Mouse (Mus musculus) lung, embryonic 15.5 days (tissue): ENCODE results near the gene Ralgps2. TPM values are rescaled to one million over a fixed set of nuclear protein-coding genes. Genes with fewer than 3 reads are reported as not detected.

Experiments
- ATAC-seq: fragments of 200-750 bp; cut with Nextera tagmentation; 2 replicates; pipeline ENCODE4 v1.8.0; 2017; ENCODE audit warnings: moderate number of reproducible peaks, borderline replicate concordance; ENCODE audit not compliant: low FRiP score, low TSS enrichment; ENCODE audit errors: extremely low read depth
- H3K27ac ChIP-seq: fragments of 300-500 bp; sonication (generic); 2 replicates; pipeline ENCODE4 v1.5.1; 2015; ENCODE audit warnings: moderate library complexity, mild to moderate bottlenecking, inconsistent platforms
- H3K27me3 ChIP-seq: fragments of 300-500 bp; sonication (generic); 2 replicates; pipeline ENCODE4 v1.6.1; 2015; ENCODE audit warnings: inconsistent platforms
- H3K36me3 ChIP-seq: fragments of 300-500 bp; sonication (generic); 2 replicates; pipeline ENCODE4 v1.6.1; 2015; ENCODE audit warnings: inconsistent platforms
- H3K4me1 ChIP-seq: fragments of 300-500 bp; sonication (generic); 2 replicates; pipeline ENCODE4 v1.6.1; 2015; ENCODE audit warnings: inconsistent platforms
- H3K4me2 ChIP-seq: fragments of 300-500 bp; sonication (generic); 2 replicates; pipeline ENCODE4 v1.6.1; 2015; ENCODE audit warnings: inconsistent platforms, mild to moderate bottlenecking, moderate library complexity
- H3K4me3 ChIP-seq: fragments of 300-500 bp; sonication (generic); 2 replicates; pipeline ENCODE4 v1.5.1; 2015; ENCODE audit warnings: mild to moderate bottlenecking, inconsistent platforms
- H3K9ac ChIP-seq: fragments of 300-500 bp; sonication (generic); 2 replicates; pipeline ENCODE4 v1.6.1; 2015; ENCODE audit warnings: inconsistent platforms
- H3K9me3 ChIP-seq: fragments of 300-500 bp; sonication (generic); 2 replicates; pipeline ENCODE4 v1.6.1; 2016; ENCODE audit warnings: inconsistent platforms
- WGBS: fragments of 180-500 bp; shearing (Covaris S2); methylation state at CpG from one replicate; pipeline ENCODE4 v1.1.7; 2015; 5-methylcytosine and 5-hydroxymethylcytosine counted together
- polyA plus RNA-seq: library from polyadenylated mRNA; unstranded; fragments of >200 nt; fragmentation: Nextera tagmentation; extraction: Ambion mirVana; gene quantifications from 2 replicates; pipeline ENCODE4 v1.2.1, GENCODE M21; 2015

Ralgps2 gene
- polyA plus RNA-seq, 1 experiment from 2014 or later, result 83.0 TPM

GRCm38 (mm10) chr1:156921290-156921994 lies 18.0 kb downstream of the Ralgps2 start:
- Histone ChIP-seq H3K4me2 (no peak overlapping the region), H3K4me1 (peaks cover 21% of the 10 kb centered on the region), H3K27me3 (no peaks in the 10 kb centered on the region), H3K9ac (no peak overlapping the region), H3K4me3 (no peak overlapping the region), H3K9me3 (no peaks in the 10 kb centered on the region), H3K36me3 (no peaks in the 10 kb centered on the region), H3K27ac (no peak overlapping the region)
- ATAC-seq, result no peak
- WGBS, result 62% methylated on average over 12 of the region's 12 CpGs

DNA sequence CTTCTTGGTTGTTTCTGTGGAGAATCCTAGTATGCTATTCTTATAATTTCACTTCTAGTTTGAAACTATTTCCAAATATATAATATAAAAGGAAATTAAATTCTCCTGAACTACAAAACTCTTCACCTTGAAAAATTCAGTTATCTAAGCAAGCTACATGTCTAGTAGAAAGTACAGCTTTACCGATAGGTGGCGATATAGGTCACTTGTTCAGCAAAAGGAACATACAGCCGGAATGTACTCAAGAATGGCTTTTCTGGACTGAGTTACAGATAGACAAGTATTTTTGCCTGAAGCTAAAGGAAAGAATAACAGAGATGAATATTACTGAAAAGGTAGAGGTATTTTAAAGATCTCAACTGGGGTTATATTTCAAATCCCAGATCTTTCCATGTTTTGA lies 22.0 kb downstream of the Ralgps2 start:
- Histone ChIP-seq H3K4me1 (peaks cover 21% of the 10 kb centered on the region), H3K36me3 (no peaks in the 10 kb centered on the region), H3K9me3 (no peaks in the 10 kb centered on the region), H3K4me3 (no peak overlapping the region), H3K27me3 (no peaks in the 10 kb centered on the region), H3K27ac (no peak overlapping the region), H3K9ac (no peak overlapping the region), H3K4me2 (no peak overlapping the region)
- no peak for ATAC-seq
- 10% methylated on average over 3 of the region's 3 CpGs for WGBS

GRCm38 (mm10) chr1:156916361-156916760 lies 23.1 kb downstream of the Ralgps2 start:
- H3K36me3 ChIP-seq, result no peaks in the 10 kb centered on the region
- H3K4me1 ChIP-seq, result peaks cover 15% of the 10 kb centered on the region
- H3K4me2 ChIP-seq, result no peak overlapping the region
- H3K27me3 ChIP-seq, result no peaks in the 10 kb centered on the region
- WGBS, result 79% methylated on average over 3 of the region's 3 CpGs
- no peaks in the 10 kb centered on the region for H3K9me3 ChIP-seq
- no peak overlapping the region for H3K27ac ChIP-seq
- ATAC-seq, result no peak
- no peak overlapping the region for H3K9ac ChIP-seq
- no peak overlapping the region for H3K4me3 ChIP-seq

- Histone ChIP-seq H3K27ac (no peak overlapping the region), H3K9ac (no peak overlapping the region), H3K36me3 (no peaks in the 10 kb centered on the region), H3K4me1 (peaks cover 7% of the 10 kb centered on the region; the same call in 1 of the 2 replicates), H3K27me3 (no peaks in the 10 kb centered on the region), H3K4me3 (no peak overlapping the region), H3K9me3 (no peaks in the 10 kb centered on the region), H3K4me2 (no peak overlapping the region)
- no peak for ATAC-seq
- WGBS, result 77% methylated on average over 5 of the region's 5 CpGs
These were observed 24.5 kb downstream of the Ralgps2 start for GRCm38 (mm10) chr1:156914942-156915341.

GRCm38 (mm10) chr1:156913190-156913589 lies 26.2 kb downstream of the Ralgps2 start:
- 73% methylated on average over 6 of the region's 6 CpGs for WGBS
- Histone ChIP-seq H3K4me1 (peaks cover 7% of the 10 kb centered on the region; the same call in 1 of the 2 replicates), H3K9me3 (no peaks in the 10 kb centered on the region), H3K27me3 (no peaks in the 10 kb centered on the region), H3K27ac (no peak overlapping the region), H3K36me3 (no peaks in the 10 kb centered on the region), H3K4me3 (no peak overlapping the region), H3K4me2 (no peak overlapping the region), H3K9ac (no peak overlapping the region)
- no peak for ATAC-seq

DNA sequence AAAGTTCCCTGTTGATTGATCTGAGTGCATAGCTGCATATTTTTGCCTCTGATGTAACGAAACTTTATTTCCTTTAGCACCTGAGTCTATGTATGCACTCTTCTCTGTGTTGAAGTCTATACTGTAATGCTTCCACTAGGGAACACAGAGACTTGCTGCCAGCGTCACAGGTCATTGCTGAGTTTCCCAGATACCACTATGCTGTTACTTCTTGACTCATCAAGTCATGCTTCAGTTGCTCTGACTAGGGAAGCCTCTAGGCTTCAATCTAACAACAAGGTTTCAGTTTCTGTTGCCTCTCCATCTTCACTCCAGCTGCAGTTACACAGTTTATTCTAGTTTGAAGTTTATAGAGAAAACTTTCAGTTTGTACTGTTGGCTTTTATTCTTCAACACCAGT lies 28.5 kb downstream of the Ralgps2 start:
- H3K4me1 ChIP-seq, result no peaks in the 10 kb centered on the region
- no peak overlapping the region for H3K4me2 ChIP-seq
- no peak for ATAC-seq
- no peaks in the 10 kb centered on the region for H3K9me3 ChIP-seq
- no peak overlapping the region for H3K27ac ChIP-seq
- H3K36me3 ChIP-seq, result peaks cover 8% of the 10 kb centered on the region; the same call in 1 of the 2 replicates
- H3K27me3 ChIP-seq, result no peaks in the 10 kb centered on the region
- 67% methylated on average over 2 of the region's 2 CpGs for WGBS
- no peak overlapping the region for H3K4me3 ChIP-seq
- H3K9ac ChIP-seq, result no peak overlapping the region

- no peaks in the 10 kb centered on the region for H3K9me3 ChIP-seq
- no peaks in the 10 kb centered on the region for H3K4me1 ChIP-seq
- no peak overlapping the region for H3K9ac ChIP-seq
- ATAC-seq, result no peak
- H3K4me3 ChIP-seq, result no peak overlapping the region
- no peak overlapping the region for H3K4me2 ChIP-seq
- H3K36me3 ChIP-seq, result peaks cover 8% of the 10 kb centered on the region; the same call in 1 of the 2 replicates
- no peak overlapping the region for H3K27ac ChIP-seq
- no peaks in the 10 kb centered on the region for H3K27me3 ChIP-seq
These were observed 29.6 kb downstream of the Ralgps2 start for GRCm38 (mm10) chr1:156909866-156910265.

GRCm38 (mm10) chr1:156909265-156909664 lies 30.2 kb downstream of the Ralgps2 start:
- no peak for ATAC-seq
- H3K9ac ChIP-seq, result no peak overlapping the region
- peaks cover 8% of the 10 kb centered on the region; the same call in 1 of the 2 replicates for H3K36me3 ChIP-seq
- 87% methylated on average over 4 of the region's 4 CpGs for WGBS
- no peak overlapping the region for H3K4me2 ChIP-seq
- H3K27me3 ChIP-seq, result no peaks in the 10 kb centered on the region
- H3K4me1 ChIP-seq, result no peaks in the 10 kb centered on the region
- no peak overlapping the region for H3K4me3 ChIP-seq
- H3K27ac ChIP-seq, result no peak overlapping the region
- H3K9me3 ChIP-seq, result no peaks in the 10 kb centered on the region

DNA sequence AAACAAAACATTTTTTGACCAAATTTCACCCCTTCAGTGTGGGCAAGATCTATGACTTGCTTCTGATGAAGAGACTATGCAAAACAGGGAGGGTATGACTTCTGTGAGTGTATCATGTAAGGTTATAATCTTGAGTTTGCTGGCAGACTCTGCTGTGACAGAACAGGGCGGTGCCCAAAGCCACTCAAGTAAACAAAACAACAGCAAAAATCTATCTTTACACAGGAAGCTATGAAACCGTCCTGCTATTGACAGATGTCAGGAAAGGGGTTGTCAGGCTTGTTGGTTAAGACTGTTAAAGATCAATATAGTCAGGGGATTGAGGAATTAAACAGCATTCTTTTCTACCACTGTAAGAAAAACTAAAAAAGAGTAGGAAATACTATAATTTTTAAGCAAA lies 33.8 kb downstream of the Ralgps2 start:
- Histone ChIP-seq H3K27ac (no peak overlapping the region), H3K4me3 (no peak overlapping the region), H3K9ac (no peak overlapping the region), H3K4me2 (no peak overlapping the region), H3K27me3 (no peaks in the 10 kb centered on the region), H3K9me3 (no peaks in the 10 kb centered on the region), H3K4me1 (no peaks in the 10 kb centered on the region), H3K36me3 (peaks cover 8% of the 10 kb centered on the region; the same call in 1 of the 2 replicates)
- no peak for ATAC-seq
- WGBS, result 63% methylated on average over 2 of the region's 2 CpGs

- H3K4me2 ChIP-seq, result no peak overlapping the region
- H3K4me1 ChIP-seq, result no peaks in the 10 kb centered on the region
- H3K27me3 ChIP-seq, result no peaks in the 10 kb centered on the region
- H3K27ac ChIP-seq, result no peak overlapping the region
- ATAC-seq, result no peak
- 91% methylated on average over 3 of the region's 3 CpGs for WGBS
- no peak overlapping the region for H3K4me3 ChIP-seq
- no peak overlapping the region for H3K9ac ChIP-seq
- no peaks in the 10 kb centered on the region for H3K9me3 ChIP-seq
- peaks cover 16% of the 10 kb centered on the region; the same call in 1 of the 2 replicates for H3K36me3 ChIP-seq
These were observed 35.5 kb downstream of the Ralgps2 start for GRCm38 (mm10) chr1:156903899-156904298.

DNA sequence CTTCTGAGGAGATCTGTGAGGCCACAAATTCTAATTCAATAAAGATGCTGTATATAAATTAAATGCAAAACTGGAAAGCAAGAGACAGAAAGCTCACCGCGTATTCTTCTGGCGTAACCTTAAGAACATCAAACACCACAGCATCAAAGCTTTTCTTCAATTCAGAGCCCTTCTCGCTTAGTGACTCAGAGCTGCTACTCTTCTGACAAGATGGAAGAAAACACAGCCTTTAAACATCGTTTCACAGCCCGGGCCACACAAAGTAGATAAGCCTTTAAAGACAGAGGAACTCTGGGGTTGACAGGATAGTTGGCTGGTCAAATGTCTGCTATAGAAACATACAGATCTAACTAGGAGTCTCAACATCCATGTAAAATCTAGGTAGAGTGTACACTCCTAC lies 37.7 kb downstream of the Ralgps2 start:
- ATAC-seq, result no peak
- no peak overlapping the region for H3K27ac ChIP-seq
- H3K9ac ChIP-seq, result no peak overlapping the region
- peaks cover 14% of the 10 kb centered on the region; the same call in 1 of the 2 replicates for H3K36me3 ChIP-seq
- H3K4me1 ChIP-seq, result no peaks in the 10 kb centered on the region
- H3K9me3 ChIP-seq, result no peaks in the 10 kb centered on the region
- H3K4me2 ChIP-seq, result no peak overlapping the region
- WGBS, result 76% methylated on average over 6 of the region's 6 CpGs
- no peaks in the 10 kb centered on the region for H3K27me3 ChIP-seq
- no peak overlapping the region for H3K4me3 ChIP-seq

DNA sequence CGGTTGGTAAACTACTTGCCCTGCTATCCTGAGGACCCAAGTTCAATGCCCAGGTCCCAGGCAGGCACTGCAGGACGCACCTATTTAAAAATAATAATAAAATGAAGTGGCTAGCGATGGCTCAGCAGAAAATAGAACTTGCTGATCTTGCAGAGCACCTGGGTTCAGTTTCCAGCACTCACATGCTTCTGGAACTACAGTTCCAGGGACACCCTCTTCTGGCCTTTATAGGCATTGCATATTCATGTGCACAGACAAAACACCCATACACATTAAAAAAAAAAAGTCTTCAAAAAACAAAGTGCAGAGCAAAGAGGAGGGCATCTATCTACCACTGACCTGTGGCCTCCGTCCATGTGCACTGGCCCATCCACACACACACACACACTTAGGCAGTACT lies 47.9 kb downstream of the Ralgps2 start:
- Histone ChIP-seq H3K4me3 (no peak overlapping the region), H3K9me3 (no peaks in the 10 kb centered on the region), H3K9ac (no peak overlapping the region), H3K4me1 (no peaks in the 10 kb centered on the region), H3K36me3 (0 out of 2 replicates have a peak, but pooled peaks cover 6% of the 10 kb centered on the region), H3K27ac (no peak overlapping the region), H3K4me2 (no peak overlapping the region), H3K27me3 (no peaks in the 10 kb centered on the region)
- no peak for ATAC-seq
- WGBS, result 91% methylated on average over 4 of the region's 4 CpGs
